Mouse (Mus musculus) intestine, embryonic 14.5 days (tissue): ENCODE data around the gene Mvp. TPM values are rescaled to one million over a fixed set of nuclear protein-coding genes. Genes with fewer than 3 reads are reported as not detected.

Experiments used
- ATAC-seq: fragments of 200-750 bp; cut with Nextera tagmentation; replicated peaks from 2 replicates; pipeline ENCODE4 v1.8.0; 2017; ENCODE audit warnings: low read depth, moderate number of reproducible peaks, moderate TSS enrichment, moderate library complexity; ENCODE audit not compliant: low FRiP score, low TSS enrichment
- DNase-seq: peaks from one replicate; pipeline ENCODE4 v3.0.0-alpha.2; 2018; ENCODE audit warnings: low spot score
- H3K27ac ChIP-seq: fragments of 300-500 bp; sonication (generic); 2 replicates; pipeline ENCODE4 v1.5.1; 2014; ENCODE audit warnings: low read depth, mild to moderate bottlenecking, control low read depth
- H3K27me3 ChIP-seq: fragments of 300-500 bp; sonication (generic); replicated peaks from 2 replicates; pipeline ENCODE4 v1.6.1; 2014; ENCODE audit warnings: low read length, control low read depth; ENCODE audit not compliant: control insufficient read depth, insufficient read depth
- H3K36me3 ChIP-seq: fragments of 300-500 bp; sonication (generic); 2 replicates; pipeline ENCODE4 v1.6.1; 2014; ENCODE audit warnings: low read length, control low read depth; ENCODE audit not compliant: control insufficient read depth, insufficient read depth
- H3K4me1 ChIP-seq: fragments of 300-500 bp; sonication (generic); replicated peaks from 2 replicates; pipeline ENCODE4 v1.6.1; 2014; ENCODE audit warnings: low read length, control low read depth, mixed read lengths; ENCODE audit not compliant: control insufficient read depth, insufficient read depth
- H3K4me2 ChIP-seq: fragments of 300-500 bp; sonication (generic); 2 replicates; pipeline ENCODE4 v1.6.1; 2014; ENCODE audit warnings: low read length
- H3K4me3 ChIP-seq: fragments of 300-500 bp; sonication (generic); 2 replicates; pipeline ENCODE4 v1.5.1; 2014; ENCODE audit warnings: low read depth, low read length, control low read depth, mixed read lengths
- H3K9ac ChIP-seq: fragments of 300-500 bp; sonication (generic); 2 replicates; pipeline ENCODE4 v1.6.1; 2014; ENCODE audit warnings: mild to moderate bottlenecking, low read length
- H3K9me3 ChIP-seq: fragments of 300-500 bp; sonication (generic); 2 replicates; pipeline ENCODE4 v1.6.1; 2016; ENCODE audit warnings: low read length, control low read depth; ENCODE audit not compliant: control insufficient read depth
- WGBS: fragments of 180-500 bp; shearing (Covaris S2); extraction: QIAGEN DNeasy Blood & Tissue Kit; methylation state at CpG from one replicate; pipeline ENCODE4 v1.1.7; 2014; 5-methylcytosine and 5-hydroxymethylcytosine counted together
- polyA plus RNA-seq: library from polyadenylated mRNA; unstranded; fragments of >200 nt; fragmentation: Nextera tagmentation; extraction: Ambion mirVana; gene quantifications from 2 replicates; pipeline ENCODE4 v1.2.1, GENCODE M21; 2014

Gene Mvp
- polyA plus RNA-seq, 1 experiment from 2014 or later, result 29.6 TPM

GRCm38 (mm10) chr7:127020901-127021562, 6.6 kb upstream of the Mvp start, which contains the start of the genes Gm42742 and Prrt2:
Gm42742 (minus strand) TSS chr7:127021097.
Prrt2 (minus strand) TSS chr7:127021211.
- DNase-seq (peak; percentile 74), ATAC-seq (peak; percentile 25; the same call in 1 of the 2 replicates)
- Histone ChIP-seq H3K27ac (peak within 1 kb of the TSS; percentile 76), H3K27me3 (no peaks in the 10 kb centered on the region), H3K4me2 (peak within 1 kb of the TSS; percentile 82), H3K4me3 (peak within 1 kb of the TSS; percentile 52), H3K36me3 (peaks cover 27% of the 10 kb centered on the region), H3K4me1 (peaks cover 52% of the 10 kb centered on the region), H3K9ac (peak within 1 kb of the TSS; percentile 59), H3K9me3 (no peaks in the 10 kb centered on the region)
- WGBS, result 1% methylated on average over 36 of the region's 37 CpGs

GRCm38 (mm10) chr7:127020491-127020890, 6.1 kb upstream of the Mvp start:
- Histone ChIP-seq H3K9me3 (no peaks in the 10 kb centered on the region), H3K27me3 (no peaks in the 10 kb centered on the region), H3K4me2 (peak overlapping the region; percentile 82), H3K36me3 (peaks cover 30% of the 10 kb centered on the region), H3K27ac (peak overlapping the region; percentile 76; the same call in 1 of the 2 replicates), H3K4me3 (peak overlapping the region; percentile 52), H3K9ac (peak overlapping the region; percentile 59), H3K4me1 (peaks cover 56% of the 10 kb centered on the region)
- DNase-seq (no peak), ATAC-seq (no peak)
- 36% methylated on average over 5 of the region's 5 CpGs for WGBS

GRCm38 (mm10) chr7:127020031-127020430, 5.6 kb upstream of the Mvp start:
- peaks cover 60% of the 10 kb centered on the region for H3K4me1 ChIP-seq
- peak overlapping the region; percentile 52 for H3K4me3 ChIP-seq
- ATAC-seq (no peak), DNase-seq (peak; percentile 49)
- H3K27me3 ChIP-seq, result no peaks in the 10 kb centered on the region
- no peaks in the 10 kb centered on the region for H3K9me3 ChIP-seq
- peak overlapping the region; percentile 76; the same call in 1 of the 2 replicates for H3K27ac ChIP-seq
- WGBS, result 63% methylated on average over 3 of the region's 3 CpGs
- H3K36me3 ChIP-seq, result peaks cover 34% of the 10 kb centered on the region
- peak overlapping the region; percentile 82 for H3K4me2 ChIP-seq
- peak overlapping the region; percentile 59 for H3K9ac ChIP-seq

- DNase-seq, result peak; percentile 38
- Histone ChIP-seq H3K4me3 (0 out of 2 replicates have a peak overlapping the region, but pooled peaks have one; percentile 6), H3K4me2 (peak overlapping the region; percentile 82), H3K27ac (no peak overlapping the region), H3K4me1 (peaks cover 60% of the 10 kb centered on the region), H3K27me3 (no peaks in the 10 kb centered on the region), H3K9ac (peak overlapping the region; percentile 59; the same call in 1 of the 2 replicates), H3K36me3 (peaks cover 35% of the 10 kb centered on the region), H3K9me3 (no peaks in the 10 kb centered on the region)
- ATAC-seq, result no peak
- 75% methylated on average over 14 of the region's 14 CpGs for WGBS
Measured at GRCm38 (mm10) chr7:127019306-127019960, 5.0 kb upstream of the Mvp start.

DNA sequence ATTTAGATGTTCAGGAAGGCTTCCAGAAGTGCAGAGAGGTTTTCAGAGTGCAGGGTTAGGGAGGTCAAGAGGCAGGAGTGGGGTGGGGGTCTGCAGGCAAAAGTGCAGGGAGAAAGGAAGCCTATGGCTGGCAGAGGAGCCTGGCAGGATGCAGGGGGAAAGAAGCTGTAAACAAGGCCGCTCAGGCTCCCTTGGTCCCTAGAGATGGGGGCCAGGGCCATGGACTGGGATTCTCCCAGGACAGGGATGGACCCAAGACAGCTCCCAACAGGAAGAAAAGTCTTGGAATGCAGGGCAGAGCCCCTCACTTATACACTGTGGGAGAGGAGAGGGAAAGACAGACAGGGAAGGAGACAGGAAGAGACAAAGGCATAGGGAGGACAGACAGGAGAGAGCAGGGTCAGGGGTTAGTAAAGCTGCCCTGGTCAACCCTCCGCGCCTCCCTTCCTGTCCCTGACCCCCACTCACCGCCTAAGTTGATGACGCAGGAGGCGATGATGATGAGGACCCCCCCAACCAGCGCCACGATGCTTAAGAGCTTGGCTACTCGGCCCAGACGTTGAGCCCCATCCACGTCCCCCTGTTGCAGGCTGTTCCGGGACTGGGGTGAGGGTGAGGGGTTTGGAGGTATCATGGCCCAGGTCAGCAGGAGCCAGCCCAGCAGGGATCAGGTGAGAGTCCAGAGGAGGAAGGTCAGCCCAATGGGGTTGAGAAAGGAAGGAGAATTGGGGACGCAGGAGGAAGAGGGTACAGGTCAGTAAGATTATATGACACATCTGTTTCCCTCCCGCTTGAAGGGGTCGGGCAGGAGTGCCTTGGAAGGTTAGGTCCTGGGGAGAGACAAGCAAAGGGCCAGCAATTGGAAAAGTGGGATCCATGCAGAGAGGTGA, 4.2 kb upstream of the Mvp start:
- 0 out of 2 replicates have a peak overlapping the region, but pooled peaks have one; percentile 6 for H3K4me3 ChIP-seq
- no peaks in the 10 kb centered on the region for H3K27me3 ChIP-seq

DNA sequence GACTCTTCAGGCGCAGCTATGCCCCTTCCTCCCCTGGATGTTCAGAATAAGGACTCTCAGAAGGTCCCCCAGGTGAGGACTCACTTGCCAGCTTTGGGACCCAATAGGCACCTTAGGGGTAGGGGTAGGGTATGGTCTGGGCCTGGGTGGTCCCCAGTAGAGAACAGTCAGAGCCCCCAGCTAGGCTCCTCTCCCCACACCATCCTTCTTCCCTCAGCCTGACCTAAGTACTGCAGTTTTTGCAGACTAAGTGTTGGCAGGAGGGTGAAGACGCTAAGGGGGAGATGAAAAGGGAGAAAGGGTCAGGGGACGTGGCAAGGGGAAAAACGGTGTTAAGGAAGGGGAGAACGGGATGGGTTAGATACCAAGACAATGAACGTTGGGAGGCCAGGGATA, 3.5 kb upstream of the Mvp start:
- ATAC-seq (no peak), DNase-seq (no peak)
- H3K4me1 ChIP-seq, result peaks cover 50% of the 10 kb centered on the region
- H3K36me3 ChIP-seq, result peaks cover 32% of the 10 kb centered on the region
- H3K9ac ChIP-seq, result no peak overlapping the region
- H3K4me2 ChIP-seq, result peak overlapping the region; percentile 88
- H3K4me3 ChIP-seq, result no peak overlapping the region
- WGBS, result 38% methylated on average over 6 of the region's 6 CpGs
- no peaks in the 10 kb centered on the region for H3K27me3 ChIP-seq
- no peaks in the 10 kb centered on the region for H3K9me3 ChIP-seq
- peak overlapping the region; percentile 65 for H3K27ac ChIP-seq

More for the DNA sequence above, 4.2 kb upstream of the Mvp start:
- Histone ChIP-seq H3K4me1 (peaks cover 57% of the 10 kb centered on the region), H3K27ac (no peak overlapping the region; the same call in 1 of the 2 replicates), H3K9me3 (no peaks in the 10 kb centered on the region), H3K9ac (no peak overlapping the region), H3K36me3 (peaks cover 32% of the 10 kb centered on the region), H3K4me2 (0 out of 2 replicates have a peak overlapping the region, but pooled peaks have one; percentile 16)
- WGBS, result 61% methylated on average over 15 of the region's 15 CpGs
- ATAC-seq, result no peak
- DNase-seq, result peak; percentile 45

GRCm38 (mm10) chr7:127016971-127017949, 2.8 kb upstream of the Mvp start, which contains the start of gene Pagr1a:
Pagr1a (minus strand) TSS chr7:127017352.
- ATAC-seq, result peak; percentile 73
- peaks cover 47% of the 10 kb centered on the region for H3K4me1 ChIP-seq
- H3K27ac ChIP-seq, result peak within 1 kb of the TSS; percentile 87
- DNase-seq, result peak; percentile 99
- no peaks in the 10 kb centered on the region for H3K27me3 ChIP-seq
- H3K4me2 ChIP-seq, result peak within 1 kb of the TSS; percentile 88
- no peaks in the 10 kb centered on the region for H3K9me3 ChIP-seq
- WGBS, result 3% methylated on average over 39 of the region's 39 CpGs
- peaks cover 31% of the 10 kb centered on the region for H3K36me3 ChIP-seq
- peak within 1 kb of the TSS; percentile 72 for H3K4me3 ChIP-seq
- peak within 1 kb of the TSS; percentile 73 for H3K9ac ChIP-seq
